Mouse (Mus musculus): Measurements from ENCODE around the gene Gm6871. TPM values are rescaled to one million over a fixed set of nuclear protein-coding genes. Genes with fewer than 3 reads are reported as not detected.
A peak's percentile ranks its signal among the peaks of the same experiment; 100 is the strongest.
"Not testable (repeated sequence)": the region's sequence is repeated elsewhere in the genome, so short reads cannot be mapped to it uniquely, and the experiment has no call there.

Gene Gm6871
- 0.30 TPM in 1 of 2 replicates, not detected in the other for polyA plus RNA-seq (2014; fragmentation: Nextera tagmentation; extraction: Ambion mirVana)

GRCm38 (mm10) chr7:41573562-41573961, at the start of gene Gm6871:
Gene Gm6871 (minus strand): TSS chr7:41573662.
- WGBS = 83% methylated on average over 5 of the region's 6 CpGs
- H3K9me3 ChIP-seq (ENCODE audit: control insufficient read depth, low read length); ATAC-seq (ENCODE audit: insufficient number of reproducible peaks, low FRiP score, low TSS enrichment, low read depth); H3K4me2 ChIP-seq (ENCODE audit: low read depth, severe bottlenecking); H3K9ac ChIP-seq (ENCODE audit: low read length); H3K4me1 ChIP-seq (ENCODE audit: control insufficient read depth, insufficient read depth, low read length); H3K27ac ChIP-seq (replicated peaks; ENCODE audit: low read depth, low read length); H3K4me3 ChIP-seq (ENCODE audit: low read depth, low read length); H3K36me3 ChIP-seq (ENCODE audit: control insufficient read depth, insufficient read depth, low read length); H3K27me3 ChIP-seq (ENCODE audit: control insufficient read depth, insufficient read depth, low read length); DNase-seq (ENCODE audit: low spot score): not testable (repeated sequence)

GRCm38 (mm10) chr7:41616241-41616640, 42.8 kb upstream of the Gm6871 start:
- WGBS = 93% methylated on average over 1 of the region's 1 CpGs
- not testable (repeated sequence) for H3K4me2 ChIP-seq (ENCODE audit: low read depth, severe bottlenecking); H3K4me1 ChIP-seq (ENCODE audit: control insufficient read depth, insufficient read depth, low read length); H3K9ac ChIP-seq (ENCODE audit: low read length); H3K27ac ChIP-seq (replicated peaks; ENCODE audit: low read depth, low read length); H3K9me3 ChIP-seq (ENCODE audit: control insufficient read depth, low read length); ATAC-seq (ENCODE audit: insufficient number of reproducible peaks, low FRiP score, low TSS enrichment, low read depth); DNase-seq (ENCODE audit: low spot score); H3K36me3 ChIP-seq (ENCODE audit: control insufficient read depth, insufficient read depth, low read length); H3K4me3 ChIP-seq (ENCODE audit: low read depth, low read length); H3K27me3 ChIP-seq (ENCODE audit: control insufficient read depth, insufficient read depth, low read length)

GRCm38 (mm10) chr7:41611654-41612053, 38.2 kb upstream of the Gm6871 start:
- WGBS = 85% methylated on average over 3 of the region's 3 CpGs
- Histone ChIP-seq H3K4me1 (ENCODE audit: control insufficient read depth, insufficient read depth, low read length) (no peaks in the 10 kb centered on the region), H3K4me2 (ENCODE audit: low read depth, severe bottlenecking) (no peak overlapping the region), H3K27ac (replicated peaks; ENCODE audit: low read depth, low read length) (no peak overlapping the region), H3K4me3 (ENCODE audit: low read depth, low read length) (no peak overlapping the region), H3K9me3 (ENCODE audit: control insufficient read depth, low read length) (no peaks in the 10 kb centered on the region), H3K27me3 (ENCODE audit: control insufficient read depth, insufficient read depth, low read length) (no peaks in the 10 kb centered on the region), H3K36me3 (ENCODE audit: control insufficient read depth, insufficient read depth, low read length) (no peaks in the 10 kb centered on the region; the same call in 1 of the 2 replicates), H3K9ac (ENCODE audit: low read length) (no peak overlapping the region)
- ATAC-seq (ENCODE audit: insufficient number of reproducible peaks, low FRiP score, low TSS enrichment, low read depth) = no peak
- DNase-seq (ENCODE audit: low spot score) = no peak

GRCm38 (mm10) chr7:41599932-41600548, 26.6 kb upstream of the Gm6871 start:
- H3K4me2 ChIP-seq (ENCODE audit: low read depth, severe bottlenecking) = peak overlapping the region; percentile 40
- ATAC-seq (ENCODE audit: insufficient number of reproducible peaks, low FRiP score, low TSS enrichment, low read depth) (no peak), DNase-seq (ENCODE audit: low spot score) (peak; percentile 28)
- H3K4me3 ChIP-seq (ENCODE audit: low read depth, low read length) = peak overlapping the region; percentile 58
- no peaks in the 10 kb centered on the region for H3K9me3 ChIP-seq (ENCODE audit: control insufficient read depth, low read length)
- no peak overlapping the region for H3K27ac ChIP-seq (replicated peaks; ENCODE audit: low read depth, low read length)
- H3K36me3 ChIP-seq (ENCODE audit: control insufficient read depth, insufficient read depth, low read length) = no peaks in the 10 kb centered on the region
- no peaks in the 10 kb centered on the region for H3K27me3 ChIP-seq (ENCODE audit: control insufficient read depth, insufficient read depth, low read length)
- H3K4me1 ChIP-seq (ENCODE audit: control insufficient read depth, insufficient read depth, low read length) = no peaks in the 10 kb centered on the region
- 12% methylated on average over 3 of the region's 3 CpGs for WGBS
- H3K9ac ChIP-seq (ENCODE audit: low read length) = peak overlapping the region; percentile 66

- WGBS = under 1% methylated on average over 41 of the region's 41 CpGs
- ATAC-seq (ENCODE audit: insufficient number of reproducible peaks, low FRiP score, low TSS enrichment, low read depth) (peak; percentile 99), DNase-seq (ENCODE audit: low spot score) (peak; percentile 91)
- no peaks in the 10 kb centered on the region for H3K27me3 ChIP-seq (ENCODE audit: control insufficient read depth, insufficient read depth, low read length)
- no peaks in the 10 kb centered on the region for H3K4me1 ChIP-seq (ENCODE audit: control insufficient read depth, insufficient read depth, low read length)
- peak within 1 kb of the TSS; percentile 66 for H3K9ac ChIP-seq (ENCODE audit: low read length)
- H3K27ac ChIP-seq (replicated peaks; ENCODE audit: low read depth, low read length) = no peak within 1 kb of the TSS
- peak within 1 kb of the TSS; percentile 58 for H3K4me3 ChIP-seq (ENCODE audit: low read depth, low read length)
- peak within 1 kb of the TSS; percentile 40 for H3K4me2 ChIP-seq (ENCODE audit: low read depth, severe bottlenecking)
- no peaks in the 10 kb centered on the region for H3K9me3 ChIP-seq (ENCODE audit: control insufficient read depth, low read length)
- no peaks in the 10 kb centered on the region for H3K36me3 ChIP-seq (ENCODE audit: control insufficient read depth, insufficient read depth, low read length)
Observed at GRCm38 (mm10) chr7:41599034-41599813, 25.8 kb upstream of the Gm6871 start, which contains the start of gene 2610021A01Rik. Gene 2610021A01Rik (plus strand): TSS chr7:41599230.

GRCm38 (mm10) chr7:41598615-41599014, 25.2 kb upstream of the Gm6871 start:
- Histone ChIP-seq H3K27ac (replicated peaks; ENCODE audit: low read depth, low read length) (no peak overlapping the region), H3K4me1 (ENCODE audit: control insufficient read depth, insufficient read depth, low read length) (no peaks in the 10 kb centered on the region), H3K27me3 (ENCODE audit: control insufficient read depth, insufficient read depth, low read length) (no peaks in the 10 kb centered on the region), H3K4me3 (ENCODE audit: low read depth, low read length) (peak overlapping the region; percentile 58), H3K9me3 (ENCODE audit: control insufficient read depth, low read length) (no peaks in the 10 kb centered on the region), H3K4me2 (ENCODE audit: low read depth, severe bottlenecking) (peak overlapping the region; percentile 40), H3K9ac (ENCODE audit: low read length) (peak overlapping the region; percentile 52; the same call in 1 of the 2 replicates), H3K36me3 (ENCODE audit: control insufficient read depth, insufficient read depth, low read length) (no peaks in the 10 kb centered on the region)
- ATAC-seq (ENCODE audit: insufficient number of reproducible peaks, low FRiP score, low TSS enrichment, low read depth) (no peak), DNase-seq (ENCODE audit: low spot score) (no peak)
- WGBS = 53% methylated on average over 5 of the region's 5 CpGs

GRCm38 (mm10) chr7:41587831-41588230, 14.4 kb upstream of the Gm6871 start:
- not testable (repeated sequence) for H3K4me1 ChIP-seq (ENCODE audit: control insufficient read depth, insufficient read depth, low read length); H3K27ac ChIP-seq (replicated peaks; ENCODE audit: low read depth, low read length); H3K9ac ChIP-seq (ENCODE audit: low read length); DNase-seq (ENCODE audit: low spot score); H3K27me3 ChIP-seq (ENCODE audit: control insufficient read depth, insufficient read depth, low read length); H3K36me3 ChIP-seq (ENCODE audit: control insufficient read depth, insufficient read depth, low read length); H3K4me3 ChIP-seq (ENCODE audit: low read depth, low read length); H3K4me2 ChIP-seq (ENCODE audit: low read depth, severe bottlenecking); H3K9me3 ChIP-seq (ENCODE audit: control insufficient read depth, low read length); ATAC-seq (ENCODE audit: insufficient number of reproducible peaks, low FRiP score, low TSS enrichment, low read depth)

GRCm38 (mm10) chr7:41582028-41582427, 8.6 kb upstream of the Gm6871 start:
- H3K9me3 ChIP-seq (ENCODE audit: control insufficient read depth, low read length) = no peaks in the 10 kb centered on the region
- ATAC-seq (ENCODE audit: insufficient number of reproducible peaks, low FRiP score, low TSS enrichment, low read depth) = no peak
- no peak overlapping the region for H3K9ac ChIP-seq (ENCODE audit: low read length)
- no peak overlapping the region for H3K4me3 ChIP-seq (ENCODE audit: low read depth, low read length)
- no peaks in the 10 kb centered on the region for H3K27me3 ChIP-seq (ENCODE audit: control insufficient read depth, insufficient read depth, low read length)
- DNase-seq (ENCODE audit: low spot score) = no peak
- H3K4me1 ChIP-seq (ENCODE audit: control insufficient read depth, insufficient read depth, low read length) = no peaks in the 10 kb centered on the region
- H3K27ac ChIP-seq (replicated peaks; ENCODE audit: low read depth, low read length) = no peak overlapping the region
- H3K4me2 ChIP-seq (ENCODE audit: low read depth, severe bottlenecking) = no peak overlapping the region
- no peaks in the 10 kb centered on the region for H3K36me3 ChIP-seq (ENCODE audit: control insufficient read depth, insufficient read depth, low read length)

Measured in limb, embryonic 11.5 days (tissue).